Mouse (Mus musculus) kidney, adult 2 months (tissue): Measurements from ENCODE around the gene Nisch.

Experiments used
- CTCF ChIP-seq: fragments of 200-500 bp; conservative IDR thresholded peaks from 2 replicates; pipeline ENCODE4 v1.5.1; 2011; ENCODE audit warnings: low read depth, mild to moderate bottlenecking, control low read depth, low read length, moderate library complexity, mixed read lengths; ENCODE audit not compliant: insufficient read depth, insufficient read length
- POLR2A ChIP-seq: fragments of 200-500 bp; IDR thresholded peaks from one replicate; pipeline ENCODE4 v1.6.1; 2011; ENCODE audit warnings: low read depth, low read length, control low read depth

DNA sequence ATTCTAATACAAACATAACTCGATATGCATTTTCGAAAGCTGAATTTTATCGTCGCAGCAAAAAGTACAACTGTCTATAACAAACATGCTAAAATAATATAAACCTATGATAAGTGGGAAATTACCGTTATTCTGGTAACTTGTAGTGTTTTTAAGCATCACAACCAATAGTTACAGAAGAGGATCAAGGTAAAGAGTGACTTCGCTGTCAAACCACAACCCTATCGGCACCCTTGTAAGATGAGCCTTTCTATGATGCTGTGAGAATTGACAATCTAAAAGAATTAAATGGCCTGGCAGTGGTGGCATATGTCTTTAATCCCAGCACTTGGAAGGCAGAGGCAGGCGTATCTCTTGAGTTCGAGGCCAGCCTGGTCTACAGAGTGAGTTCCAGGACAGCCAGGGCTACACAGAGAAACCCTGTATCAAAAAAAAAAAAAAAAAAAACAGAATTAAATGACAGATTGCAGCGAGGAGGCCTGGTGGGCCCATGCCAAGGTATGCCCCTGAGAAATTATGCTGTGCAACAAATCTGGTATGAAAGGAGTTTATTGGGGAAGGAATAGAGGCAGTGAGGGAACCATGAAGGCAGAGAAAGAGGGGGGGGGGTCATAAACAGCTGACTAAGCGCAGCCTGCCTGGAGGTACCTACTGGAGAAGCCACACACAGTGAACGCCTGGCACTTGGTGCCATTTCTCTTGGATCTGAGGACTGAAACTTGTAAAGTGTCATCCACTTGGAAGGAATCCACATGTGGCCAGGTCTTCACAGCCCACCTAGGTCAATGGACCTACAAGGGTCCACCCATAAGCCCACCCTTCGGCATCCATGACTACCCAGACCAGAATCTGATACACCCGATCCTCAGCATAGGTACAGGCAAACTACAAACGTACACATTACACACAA lies 87.2 kb downstream of the Nisch start:
- no peak for TF ChIP-seq CTCF
- TF ChIP-seq POLR2A: no peak
